Mouse (Mus musculus) limb, embryonic 11.5 days (tissue): ENCODE measurements around the gene Vps52. TPM values are rescaled to one million over a fixed set of nuclear protein-coding genes. Genes with fewer than 3 reads are reported as not detected.

Experiments used
- ATAC-seq: fragments of 200-750 bp; cut with Nextera tagmentation; 2 replicates; pipeline ENCODE4 v1.8.0; 2017; ENCODE audit warnings: low read depth; ENCODE audit not compliant: insufficient number of reproducible peaks, low FRiP score, low TSS enrichment
- DNase-seq: peaks from one replicate; pipeline ENCODE4 v3.0.0-alpha.2; 2015; ENCODE audit warnings: low spot score
- H3K27ac ChIP-seq: fragments of 300-500 bp; sonication (generic); replicated peaks from 2 replicates; pipeline ENCODE4 v1.5.1; 2014; ENCODE audit warnings: low read depth, mild to moderate bottlenecking, low read length
- H3K27me3 ChIP-seq: fragments of 300-500 bp; sonication (generic); 2 replicates; pipeline ENCODE4 v1.6.1; 2014; ENCODE audit warnings: mild to moderate bottlenecking, low read length, mixed read lengths; ENCODE audit not compliant: control insufficient read depth, insufficient read depth
- H3K36me3 ChIP-seq: fragments of 300-500 bp; sonication (generic); 2 replicates; pipeline ENCODE4 v1.6.1; 2014; ENCODE audit warnings: mild to moderate bottlenecking, low read length, moderate library complexity, mixed read lengths; ENCODE audit not compliant: control insufficient read depth, insufficient read depth
- H3K4me1 ChIP-seq: fragments of 300-500 bp; sonication (generic); 2 replicates; pipeline ENCODE4 v1.6.1; 2014; ENCODE audit warnings: low read length, mixed read lengths; ENCODE audit not compliant: control insufficient read depth, insufficient read depth
- H3K4me2 ChIP-seq: fragments of 300-500 bp; sonication (generic); 2 replicates; pipeline ENCODE4 v1.6.1; 2014; ENCODE audit warnings: low read depth, mild to moderate bottlenecking, moderate library complexity; ENCODE audit not compliant: severe bottlenecking
- H3K4me3 ChIP-seq: fragments of 300-500 bp; sonication (generic); 2 replicates; pipeline ENCODE4 v1.5.1; 2014; ENCODE audit warnings: low read depth, low read length
- H3K9ac ChIP-seq: fragments of 300-500 bp; sonication (generic); 2 replicates; pipeline ENCODE4 v1.6.1; 2014; ENCODE audit warnings: mild to moderate bottlenecking, low read length
- H3K9me3 ChIP-seq: fragments of 300-500 bp; sonication (generic); 2 replicates; pipeline ENCODE4 v1.6.1; 2016; ENCODE audit warnings: low read length; ENCODE audit not compliant: control insufficient read depth
- WGBS: fragments of 180-500 bp; shearing (Covaris S2); extraction: QIAGEN DNeasy Blood & Tissue Kit; methylation state at CpG from one replicate; pipeline ENCODE4 v1.1.7; 2014; 5-methylcytosine and 5-hydroxymethylcytosine counted together
- polyA plus RNA-seq: library from polyadenylated mRNA; unstranded; fragments of >200 nt; fragmentation: Nextera tagmentation; extraction: Ambion mirVana; gene quantifications from 2 replicates; pipeline ENCODE4 v1.2.1, GENCODE M21; 2014

The Vps52 gene
- polyA plus RNA-seq, 1 experiment from 2014 or later, result 35.6 TPM

DNA sequence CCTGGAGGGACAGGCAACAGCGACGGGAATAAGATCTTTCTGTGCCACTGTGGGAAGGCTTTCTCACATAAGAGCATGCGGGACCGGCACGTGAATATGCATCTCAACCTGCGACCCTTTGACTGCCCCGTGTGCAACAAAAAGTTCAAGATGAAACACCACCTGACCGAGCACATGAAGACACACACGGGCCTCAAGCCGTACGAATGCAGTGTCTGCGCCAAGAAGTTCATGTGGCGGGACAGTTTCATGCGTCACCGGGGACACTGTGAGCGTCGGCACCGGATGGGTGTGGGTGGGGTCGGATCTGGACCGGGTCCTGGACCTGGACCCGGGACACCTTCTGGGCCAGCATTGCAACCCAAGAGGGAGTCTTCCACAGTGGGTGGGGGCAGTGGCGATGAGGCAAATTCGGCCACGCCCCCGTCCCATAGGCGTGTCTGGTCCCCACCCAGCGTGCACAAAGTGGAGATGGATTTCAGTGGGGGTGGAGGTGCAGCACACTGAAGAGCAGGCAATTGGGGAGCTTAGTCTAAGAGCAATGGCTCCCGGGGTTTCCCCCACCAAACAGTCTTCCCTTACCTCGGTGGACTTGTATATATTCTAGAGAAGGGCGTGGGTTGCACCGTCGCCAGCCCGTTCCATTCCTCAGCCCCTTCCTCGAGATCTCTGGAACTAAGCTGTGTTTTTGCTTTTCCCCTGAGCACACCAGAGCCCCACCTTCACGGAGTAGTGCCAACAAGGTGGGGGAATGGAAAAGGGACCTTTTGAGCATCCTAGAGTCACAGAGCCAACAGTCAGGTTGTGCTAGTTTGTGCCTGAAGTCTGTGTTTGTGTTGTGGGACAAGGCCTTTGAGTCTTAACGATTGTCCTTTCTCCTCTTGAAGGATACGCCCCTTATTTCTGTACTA is 37.1 kb upstream of the Vps52 start:
- peak overlapping the region; percentile 60 for H3K4me3 ChIP-seq
- ATAC-seq (no peak), DNase-seq (no peak)
- H3K4me2 ChIP-seq, result peak overlapping the region; percentile 98
- H3K36me3 ChIP-seq, result peaks cover 14% of the 10 kb centered on the region
- no peaks in the 10 kb centered on the region for H3K9me3 ChIP-seq
- WGBS, result 58% methylated on average over 37 of the region's 37 CpGs
- H3K9ac ChIP-seq, result no peak overlapping the region
- H3K4me1 ChIP-seq, result peaks cover 18% of the 10 kb centered on the region; the same call in 1 of the 2 replicates
- H3K27ac ChIP-seq, result no peak overlapping the region
- no peaks in the 10 kb centered on the region for H3K27me3 ChIP-seq

DNA sequence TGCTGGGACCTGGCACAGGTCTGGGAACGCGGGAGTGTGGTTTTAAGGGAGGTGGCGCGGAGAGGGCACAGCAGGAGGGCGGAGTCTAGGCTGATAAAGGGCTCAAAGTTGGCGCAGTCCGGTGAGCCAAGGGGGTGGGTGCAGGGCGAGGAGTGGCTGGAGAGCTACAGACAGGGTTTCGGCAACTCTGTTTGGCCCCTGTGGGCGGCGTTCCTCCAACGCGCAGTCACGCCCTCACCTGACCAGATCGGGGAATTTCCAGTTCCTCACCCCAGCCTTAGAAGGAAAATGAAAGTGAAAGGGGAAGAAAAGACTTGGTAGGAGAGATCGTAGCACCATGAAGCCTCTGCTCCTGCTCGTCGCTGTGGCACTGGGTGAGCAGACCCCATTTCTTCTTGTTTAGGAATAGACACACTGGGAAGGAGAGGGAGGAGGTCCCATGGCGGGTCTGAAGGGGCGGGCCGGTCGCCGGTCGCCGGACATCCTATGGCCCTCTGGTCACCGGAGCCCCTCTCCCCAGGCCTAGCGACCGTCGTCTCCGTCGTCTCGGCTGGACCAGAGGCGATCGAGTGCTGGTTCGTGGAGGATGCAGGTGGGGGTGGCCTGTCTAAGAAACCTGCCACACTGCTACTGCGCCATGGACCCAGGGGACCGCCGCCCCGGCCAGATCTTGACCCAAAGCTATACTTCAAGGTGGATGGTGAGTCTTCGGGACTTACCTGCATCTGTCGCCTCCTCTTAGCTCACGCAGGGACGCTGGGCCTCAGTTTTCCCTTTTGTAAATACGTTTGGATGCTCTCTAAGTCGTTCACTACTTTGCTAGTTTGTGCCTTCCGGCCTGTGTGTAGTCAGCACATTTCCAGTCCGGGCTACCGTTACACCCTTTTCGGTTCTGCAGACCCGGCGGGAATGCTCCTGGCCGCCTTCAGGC is 36.0 kb upstream of the Vps52 start:
- Histone ChIP-seq H3K27me3 (no peaks in the 10 kb centered on the region), H3K4me1 (peaks cover 18% of the 10 kb centered on the region; the same call in 1 of the 2 replicates), H3K9ac (peak overlapping the region; percentile 58), H3K27ac (peak overlapping the region; percentile 56; the same call in 1 of the 2 replicates), H3K4me3 (peak overlapping the region; percentile 60), H3K9me3 (no peaks in the 10 kb centered on the region), H3K4me2 (peak overlapping the region; percentile 98), H3K36me3 (peaks cover 6% of the 10 kb centered on the region)
- WGBS, result under 1% methylated on average over 52 of the region's 52 CpGs
- DNase-seq (peak; percentile 57), ATAC-seq (no peak)

DNA sequence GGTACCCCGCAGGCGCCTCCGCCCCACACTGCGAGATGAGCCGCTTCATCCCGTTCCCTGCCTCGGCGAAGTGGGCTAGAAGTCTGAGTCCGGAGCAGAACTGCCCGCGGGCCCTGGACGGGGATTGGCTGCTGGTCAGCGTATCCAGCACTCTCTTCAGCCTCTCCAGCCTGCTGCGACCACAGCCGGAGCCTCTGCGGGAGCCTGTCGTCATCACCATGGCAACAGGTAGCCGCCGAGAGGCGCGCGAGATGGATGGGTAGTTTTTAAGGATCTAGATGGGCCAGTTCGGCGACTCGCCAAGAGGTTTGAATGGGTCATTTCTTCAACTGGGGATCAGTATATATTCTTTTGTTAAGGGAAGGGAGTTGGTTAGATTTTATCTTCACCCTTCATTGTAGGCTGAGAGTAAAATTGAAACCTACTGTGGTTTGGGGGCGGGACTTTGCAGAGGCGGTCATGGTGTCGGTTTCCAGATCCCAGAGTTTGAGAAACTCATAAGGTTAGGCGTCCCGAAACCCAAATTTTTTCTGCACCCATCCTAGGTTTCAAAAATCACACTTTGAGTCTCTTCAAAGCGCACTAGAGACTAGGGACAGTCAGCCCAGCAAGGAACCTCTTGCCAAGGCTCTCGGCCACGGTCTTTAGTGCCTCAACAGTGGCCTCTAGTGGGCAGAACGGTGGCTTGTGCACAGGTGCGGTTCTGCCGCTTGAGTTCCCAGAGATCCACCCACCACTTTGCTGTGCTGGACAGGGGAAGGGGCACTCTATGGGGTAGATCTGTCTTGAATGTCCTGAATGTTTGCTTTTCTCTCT is 35.1 kb upstream of the Vps52 start:
- ATAC-seq, result no peak
- peak overlapping the region; percentile 98 for H3K4me2 ChIP-seq
- peak; percentile 91 for DNase-seq
- peaks cover 6% of the 10 kb centered on the region for H3K36me3 ChIP-seq
- H3K4me1 ChIP-seq, result peaks cover 15% of the 10 kb centered on the region; the same call in 1 of the 2 replicates
- H3K4me3 ChIP-seq, result peak overlapping the region; percentile 60
- under 1% methylated on average over 36 of the region's 36 CpGs for WGBS
- peak overlapping the region; percentile 56; the same call in 1 of the 2 replicates for H3K27ac ChIP-seq
- no peaks in the 10 kb centered on the region for H3K27me3 ChIP-seq
- H3K9ac ChIP-seq, result peak overlapping the region; percentile 58
- H3K9me3 ChIP-seq, result no peaks in the 10 kb centered on the region

- peaks cover 8% of the 10 kb centered on the region for H3K36me3 ChIP-seq
Observed at GRCm38 (mm10) chr17:33921361-33921760, 34.3 kb upstream of the Vps52 start.

GRCm38 (mm10) chr17:33924577-33925283 is 30.9 kb upstream of the Vps52 start:
- Histone ChIP-seq H3K4me1 (peaks cover 6% of the 10 kb centered on the region; the same call in 1 of the 2 replicates), H3K4me3 (no peak overlapping the region), H3K27me3 (no peaks in the 10 kb centered on the region), H3K9me3 (no peaks in the 10 kb centered on the region), H3K27ac (no peak overlapping the region), H3K4me2 (no peak overlapping the region), H3K36me3 (0 out of 2 replicates have a peak, but pooled peaks cover 2% of the 10 kb centered on the region), H3K9ac (no peak overlapping the region)
- no peak for DNase-seq
- no peak for ATAC-seq
- WGBS, result 89% methylated on average over 10 of the region's 10 CpGs

More at GRCm38 (mm10) chr17:33921361-33921760, 34.3 kb upstream of the Vps52 start:
- WGBS, result 90% methylated on average over 7 of the region's 7 CpGs
- Histone ChIP-seq H3K27me3 (no peaks in the 10 kb centered on the region), H3K4me1 (peaks cover 15% of the 10 kb centered on the region; the same call in 1 of the 2 replicates), H3K27ac (no peak overlapping the region), H3K4me2 (no peak overlapping the region), H3K9ac (no peak overlapping the region), H3K9me3 (no peaks in the 10 kb centered on the region), H3K4me3 (no peak overlapping the region)
- no peak for ATAC-seq
- no peak for DNase-seq

GRCm38 (mm10) chr17:33925406-33926116 is 30.1 kb upstream of the Vps52 start:
- Histone ChIP-seq H3K27ac (no peak overlapping the region), H3K9ac (no peak overlapping the region), H3K4me3 (no peak overlapping the region), H3K4me1 (0 out of 2 replicates have a peak, but pooled peaks cover 8% of the 10 kb centered on the region), H3K4me2 (no peak overlapping the region), H3K9me3 (no peaks in the 10 kb centered on the region), H3K27me3 (no peaks in the 10 kb centered on the region), H3K36me3 (0 out of 2 replicates have a peak, but pooled peaks cover 2% of the 10 kb centered on the region)
- ATAC-seq (no peak), DNase-seq (no peak)
- 81% methylated on average over 21 of the region's 21 CpGs for WGBS
